Mouse (Mus musculus) hindbrain, embryonic 13.5 days (tissue): Measurements from ENCODE around the gene 2310033P09Rik. TPM values are rescaled to one million over a fixed set of nuclear protein-coding genes. Genes with fewer than 3 reads are reported as not detected.
A peak's percentile ranks its signal among the peaks of the same experiment; 100 is the strongest.

Experiments
- ATAC-seq: fragments of 200-750 bp; cut with Nextera tagmentation; 2 replicates; pipeline ENCODE4 v1.8.0; 2017; ENCODE audit warnings: moderate TSS enrichment; ENCODE audit not compliant: low FRiP score
- H3K27ac ChIP-seq: fragments of 300-500 bp; sonication (generic); 2 replicates; pipeline ENCODE4 v1.5.1; 2015; ENCODE audit warnings: inconsistent platforms, mild to moderate bottlenecking, moderate library complexity
- H3K27me3 ChIP-seq: fragments of 300-500 bp; sonication (generic); 2 replicates; pipeline ENCODE4 v1.6.1; 2015; ENCODE audit warnings: mild to moderate bottlenecking, inconsistent platforms
- H3K36me3 ChIP-seq: fragments of 300-500 bp; sonication (generic); 2 replicates; pipeline ENCODE4 v1.6.1; 2015; ENCODE audit warnings: mild to moderate bottlenecking, inconsistent platforms
- H3K4me1 ChIP-seq: fragments of 300-500 bp; sonication (generic); replicated peaks from 2 replicates; pipeline ENCODE4 v1.6.1; 2015; ENCODE audit warnings: inconsistent platforms
- H3K4me2 ChIP-seq: fragments of 300-500 bp; sonication (generic); 2 replicates; pipeline ENCODE4 v1.6.1; 2015; ENCODE audit warnings: inconsistent platforms, mild to moderate bottlenecking, moderate library complexity
- H3K4me3 ChIP-seq: fragments of 300-500 bp; sonication (generic); 2 replicates; pipeline ENCODE4 v1.5.1; 2015; ENCODE audit warnings: mild to moderate bottlenecking, inconsistent platforms
- H3K9ac ChIP-seq: fragments of 300-500 bp; sonication (generic); 2 replicates; pipeline ENCODE4 v1.6.1; 2015; ENCODE audit warnings: mild to moderate bottlenecking, inconsistent platforms
- H3K9me3 ChIP-seq: fragments of 300-500 bp; sonication (generic); 2 replicates; pipeline ENCODE4 v1.6.1; 2016; ENCODE audit warnings: inconsistent platforms
- WGBS: fragments of 180-500 bp; shearing (Covaris S2); methylation state at CpG from one replicate; pipeline ENCODE4 v1.1.7; 2015; 5-methylcytosine and 5-hydroxymethylcytosine counted together
- polyA plus RNA-seq: library from polyadenylated mRNA; unstranded; fragments of >200 nt; fragmentation: Nextera tagmentation; extraction: Ambion mirVana; gene quantifications from 2 replicates; pipeline ENCODE4 v1.2.1, GENCODE M21; 2015

Gene 2310033P09Rik
- polyA plus RNA-seq, 1 experiment from 2014 or later = 30.0 TPM

GRCm38 (mm10) chr11:59225167-59225566 is 17.0 kb downstream of the 2310033P09Rik start:
- H3K27me3 ChIP-seq = no peaks in the 10 kb centered on the region
- H3K27ac ChIP-seq = no peak overlapping the region
- 88% methylated on average over 2 of the region's 2 CpGs for WGBS
- no peak overlapping the region; the same call in 1 of the 2 replicates for H3K4me3 ChIP-seq
- peaks cover 6% of the 10 kb centered on the region; the same call in 1 of the 2 replicates for H3K36me3 ChIP-seq
- ATAC-seq = no peak
- 0 out of 2 replicates have a peak overlapping the region, but pooled peaks have one; percentile 3 for H3K9ac ChIP-seq
- H3K4me2 ChIP-seq = peak overlapping the region; percentile 95
- no peaks in the 10 kb centered on the region for H3K9me3 ChIP-seq
- peaks cover 67% of the 10 kb centered on the region for H3K4me1 ChIP-seq

- peaks cover 63% of the 10 kb centered on the region for H3K4me1 ChIP-seq
- ATAC-seq = no peak
Measured at GRCm38 (mm10) chr11:59226251-59226650, 18.1 kb downstream of the 2310033P09Rik start.

DNA sequence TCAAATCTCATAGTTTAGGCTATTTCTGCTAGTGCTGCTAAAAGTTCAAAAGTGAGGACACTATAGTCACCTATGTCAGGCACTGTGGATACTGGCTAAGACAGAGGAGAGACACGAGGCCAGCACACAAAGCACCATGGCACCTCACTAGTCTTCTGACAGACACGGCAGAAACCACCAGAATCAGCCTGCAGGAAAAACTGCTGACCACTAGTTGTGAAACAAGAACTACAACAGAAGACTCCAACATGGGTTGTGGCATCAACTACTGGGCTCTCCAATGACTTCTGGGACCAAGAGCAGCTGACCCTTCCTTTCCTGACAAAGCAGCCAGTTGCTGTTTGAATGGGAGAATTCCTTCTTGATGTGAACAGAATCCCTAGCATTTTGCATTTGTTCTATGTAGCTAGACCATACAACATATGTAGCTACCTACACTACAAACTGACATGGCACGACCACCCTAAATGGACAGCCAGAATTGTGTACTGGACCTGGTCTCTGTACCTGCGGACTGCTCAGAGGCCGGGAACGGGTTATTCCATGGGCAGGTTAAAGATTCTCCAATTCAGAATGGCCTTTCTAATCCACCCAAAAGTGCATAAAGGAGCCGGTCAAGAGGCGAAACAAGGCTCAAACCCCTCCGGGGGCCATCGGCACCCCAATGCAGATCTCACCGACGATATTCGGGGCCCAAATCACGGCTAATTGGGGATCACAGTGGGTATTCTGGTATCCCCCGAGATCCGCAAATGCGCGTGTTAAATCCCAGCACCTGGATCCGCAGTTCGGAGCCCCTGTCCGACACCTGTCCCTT is 18.9 kb downstream of the 2310033P09Rik start:
- no peaks in the 10 kb centered on the region for H3K27me3 ChIP-seq
- peak overlapping the region; percentile 95 for H3K4me2 ChIP-seq
- no peak for ATAC-seq
- 5% methylated on average over 21 of the region's 21 CpGs for WGBS
- H3K9me3 ChIP-seq = no peaks in the 10 kb centered on the region
- no peaks in the 10 kb centered on the region for H3K36me3 ChIP-seq
- H3K9ac ChIP-seq = peak overlapping the region; percentile 99
- peak overlapping the region; percentile 96 for H3K4me3 ChIP-seq
- H3K4me1 ChIP-seq = peaks cover 56% of the 10 kb centered on the region
- H3K27ac ChIP-seq = peak overlapping the region; percentile 97

More at GRCm38 (mm10) chr11:59226251-59226650, 18.1 kb downstream of the 2310033P09Rik start:
- 59% methylated on average over 3 of the region's 3 CpGs for WGBS
- Histone ChIP-seq H3K9ac (peak overlapping the region; percentile 99), H3K9me3 (no peaks in the 10 kb centered on the region), H3K4me3 (peak overlapping the region; percentile 96), H3K27me3 (no peaks in the 10 kb centered on the region), H3K27ac (no peak overlapping the region), H3K36me3 (no peaks in the 10 kb centered on the region), H3K4me2 (peak overlapping the region; percentile 95)

- Histone ChIP-seq H3K4me2 (peak overlapping the region; percentile 95), H3K4me1 (peaks cover 51% of the 10 kb centered on the region), H3K36me3 (no peaks in the 10 kb centered on the region), H3K27me3 (no peaks in the 10 kb centered on the region), H3K4me3 (peak overlapping the region; percentile 96), H3K9ac (peak overlapping the region; percentile 99), H3K27ac (peak overlapping the region; percentile 97), H3K9me3 (no peaks in the 10 kb centered on the region)
- under 1% methylated on average over 50 of the region's 51 CpGs for WGBS
- peak; percentile 86 for ATAC-seq
Measured at GRCm38 (mm10) chr11:59227604-59228121, 19.5 kb downstream of the 2310033P09Rik start.

DNA sequence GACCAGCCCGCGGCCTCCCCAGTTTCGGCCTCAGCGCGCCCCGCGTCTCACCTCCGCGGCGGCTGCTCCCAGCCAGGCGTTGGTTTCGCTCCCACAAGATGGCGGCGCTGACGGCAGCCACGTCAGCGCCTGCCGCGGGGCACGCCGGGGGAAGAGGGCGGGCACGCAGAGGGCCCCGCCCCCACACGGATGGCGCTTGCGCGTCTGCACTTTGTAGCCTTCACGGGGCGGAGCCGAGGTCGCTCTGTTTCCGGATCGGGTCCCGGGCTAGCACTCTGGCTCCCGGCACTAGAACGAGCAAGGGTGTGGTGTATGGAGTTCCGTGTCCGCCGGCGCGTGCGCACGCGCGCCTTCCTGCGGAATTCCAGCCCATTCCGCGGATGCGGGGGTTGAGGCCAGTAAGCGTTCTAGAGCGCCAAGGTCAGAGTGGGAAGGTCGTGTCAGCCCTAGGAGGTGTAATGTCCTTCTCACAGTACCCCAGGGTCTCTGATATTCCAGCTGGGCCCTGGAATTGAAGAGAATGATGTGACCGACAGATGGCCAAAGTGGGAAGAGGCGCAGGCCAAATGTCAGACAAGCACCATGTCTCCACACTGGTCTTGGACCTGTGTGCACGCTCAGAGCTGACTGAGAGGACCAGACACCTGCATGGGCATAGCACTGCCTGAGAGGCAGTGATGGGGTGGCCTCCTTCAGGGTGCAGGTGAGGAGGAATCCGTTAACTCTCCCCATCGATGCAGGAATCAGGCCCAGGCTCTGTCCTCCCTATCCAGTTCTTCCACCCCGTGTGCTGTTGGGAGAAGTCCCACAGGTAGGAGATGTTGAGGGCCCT is 20.2 kb downstream of the 2310033P09Rik start, which contains the start of gene Arf1:
Gene Arf1, minus strand, starts transcription at position 149 of the 832 bp plus-strand sequence.
- no peaks in the 10 kb centered on the region for H3K36me3 ChIP-seq
- peaks cover 46% of the 10 kb centered on the region for H3K4me1 ChIP-seq
- H3K27ac ChIP-seq = peak within 1 kb of the TSS; percentile 97
- no peaks in the 10 kb centered on the region for H3K27me3 ChIP-seq
- H3K9ac ChIP-seq = peak within 1 kb of the TSS; percentile 99
- ATAC-seq = peak; percentile 94
- H3K4me3 ChIP-seq = peak within 1 kb of the TSS; percentile 96
- no peaks in the 10 kb centered on the region for H3K9me3 ChIP-seq
- peak within 1 kb of the TSS; percentile 95 for H3K4me2 ChIP-seq
- WGBS = 6% methylated on average over 59 of the region's 59 CpGs

GRCm38 (mm10) chr11:59230144-59230760 is 22.1 kb downstream of the 2310033P09Rik start:
- H3K4me1 ChIP-seq = peaks cover 28% of the 10 kb centered on the region
- 21% methylated on average over 7 of the region's 7 CpGs for WGBS
- no peaks in the 10 kb centered on the region for H3K9me3 ChIP-seq
- H3K9ac ChIP-seq = no peak overlapping the region
- 0 out of 2 replicates have a peak, but pooled peaks cover 2% of the 10 kb centered on the region for H3K27me3 ChIP-seq
- ATAC-seq = no peak
- no peak overlapping the region for H3K4me3 ChIP-seq
- no peak overlapping the region for H3K27ac ChIP-seq
- no peak overlapping the region for H3K4me2 ChIP-seq
- H3K36me3 ChIP-seq = no peaks in the 10 kb centered on the region

DNA sequence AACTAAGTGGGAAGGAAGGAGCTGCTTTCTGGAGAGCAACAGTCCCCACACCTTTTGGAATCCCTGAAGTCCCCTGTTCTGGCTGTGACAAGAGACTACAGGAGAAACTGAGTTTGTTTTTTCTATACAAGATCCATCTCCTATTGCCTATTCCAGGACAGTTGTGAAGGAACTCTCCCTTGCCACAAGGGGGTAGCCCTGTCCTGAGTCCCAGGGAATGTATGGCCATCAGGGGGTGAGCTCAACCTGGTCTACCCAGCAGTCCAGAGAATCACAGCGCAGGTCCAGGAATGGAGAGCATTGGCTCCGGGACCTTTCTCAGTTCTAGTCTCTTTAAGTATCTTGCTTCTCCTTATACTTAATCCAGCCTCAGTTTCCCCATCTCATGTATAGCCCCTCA is 24.7 kb downstream of the 2310033P09Rik start:
- Histone ChIP-seq H3K9ac (no peak overlapping the region), H3K4me2 (no peak overlapping the region), H3K27me3 (0 out of 2 replicates have a peak, but pooled peaks cover 7% of the 10 kb centered on the region), H3K27ac (no peak overlapping the region), H3K4me3 (no peak overlapping the region), H3K36me3 (no peaks in the 10 kb centered on the region), H3K9me3 (no peaks in the 10 kb centered on the region), H3K4me1 (peaks cover 7% of the 10 kb centered on the region)
- ATAC-seq = no peak
- WGBS = 63% methylated on average over 2 of the region's 2 CpGs

DNA sequence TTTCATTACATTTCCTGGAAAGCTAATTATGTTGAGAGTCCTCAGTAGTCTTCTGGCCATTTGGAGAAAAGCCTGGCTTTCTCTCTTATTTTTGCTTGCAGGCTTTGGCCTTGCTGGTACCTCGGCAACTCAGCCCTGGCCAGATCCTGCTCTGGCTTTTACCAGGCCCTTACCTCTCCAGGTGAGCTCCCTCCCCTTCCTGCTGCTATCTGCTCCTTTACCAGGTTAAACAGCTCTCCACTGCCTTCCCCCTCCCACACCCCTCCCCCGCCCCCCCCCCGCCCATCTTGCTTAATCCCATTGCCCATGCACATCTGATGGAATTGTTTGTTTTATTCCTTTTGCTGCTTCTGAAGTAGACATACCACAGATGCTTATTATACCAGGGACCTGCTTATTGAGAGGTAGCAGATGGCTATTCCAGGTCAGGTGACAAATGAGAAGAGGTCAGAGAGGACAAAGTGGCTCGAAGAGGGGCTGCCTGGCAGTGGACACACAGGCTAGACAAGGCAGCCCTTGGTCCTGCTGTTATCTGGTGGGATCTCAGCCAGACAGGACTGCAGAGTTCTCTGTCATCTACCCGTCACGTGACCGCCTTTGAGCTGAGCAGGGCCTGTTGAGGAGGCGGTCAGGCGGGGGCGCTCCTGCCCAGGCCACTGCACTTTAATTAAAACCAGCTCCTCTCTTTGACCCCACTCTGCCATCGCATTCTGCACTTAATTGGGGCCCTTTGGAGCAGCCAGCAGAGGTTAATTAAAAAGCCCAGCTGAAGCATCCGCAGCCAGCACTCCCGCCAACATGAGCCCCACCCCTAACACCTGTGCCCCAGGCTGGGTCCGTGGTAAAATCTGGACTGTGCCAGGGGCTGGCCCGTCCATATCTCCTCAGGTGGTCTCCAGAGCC is 30.7 kb downstream of the 2310033P09Rik start:
- Histone ChIP-seq H3K4me3 (no peak overlapping the region), H3K9ac (peak overlapping the region; percentile 46; the same call in 1 of the 2 replicates), H3K4me2 (peak overlapping the region; percentile 16; the same call in 1 of the 2 replicates), H3K9me3 (no peaks in the 10 kb centered on the region), H3K27me3 (peaks cover 48% of the 10 kb centered on the region), H3K36me3 (no peaks in the 10 kb centered on the region), H3K4me1 (peaks cover 12% of the 10 kb centered on the region), H3K27ac (no peak overlapping the region)
- peak; percentile 87 for ATAC-seq
- 4% methylated on average over 13 of the region's 15 CpGs for WGBS

DNA sequence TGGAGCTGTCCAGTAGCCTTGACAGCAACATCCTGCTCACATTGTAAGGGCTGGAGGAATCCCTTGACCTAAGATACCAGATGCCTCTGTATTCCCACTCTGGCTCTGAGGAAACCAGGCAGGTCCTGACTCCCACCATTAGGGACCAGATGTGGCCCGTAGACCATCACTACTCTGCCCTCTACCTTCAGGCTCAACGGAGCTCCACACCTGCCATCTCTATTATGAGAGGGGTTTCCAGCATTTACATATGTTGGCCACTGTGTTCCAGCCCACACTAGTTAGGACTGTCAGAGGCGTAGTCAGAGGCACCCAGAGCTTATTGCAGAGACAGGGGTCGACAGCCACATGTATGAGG is 31.3 kb downstream of the 2310033P09Rik start:
- Histone ChIP-seq H3K9ac (peak overlapping the region; percentile 46; the same call in 1 of the 2 replicates), H3K27ac (no peak overlapping the region), H3K9me3 (no peaks in the 10 kb centered on the region), H3K4me3 (no peak overlapping the region), H3K4me2 (peak overlapping the region; percentile 16; the same call in 1 of the 2 replicates), H3K4me1 (peaks cover 12% of the 10 kb centered on the region), H3K27me3 (peaks cover 54% of the 10 kb centered on the region), H3K36me3 (no peaks in the 10 kb centered on the region)
- 63% methylated on average over 4 of the region's 4 CpGs for WGBS
- ATAC-seq = peak; percentile 34; the same call in 1 of the 2 replicates

DNA sequence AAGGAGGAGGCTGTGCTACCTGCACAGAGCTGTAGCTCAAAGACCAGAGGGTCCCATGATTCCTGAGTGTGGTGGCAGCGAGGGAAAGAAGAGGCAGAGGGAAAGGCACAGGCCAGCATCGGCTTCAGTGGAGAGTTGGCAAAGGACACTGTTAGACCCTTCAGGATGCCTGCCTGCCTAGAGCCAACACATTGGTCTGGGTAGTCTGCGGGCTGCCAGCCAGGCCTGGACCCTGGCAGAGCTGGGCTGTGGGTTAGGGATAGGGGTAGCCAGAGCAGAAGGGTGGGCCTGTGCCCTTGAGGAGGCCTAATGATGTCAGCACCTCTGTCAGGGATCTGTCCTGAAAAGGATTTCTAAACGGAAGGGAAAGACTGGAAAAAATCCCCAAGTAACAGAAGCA is 31.7 kb downstream of the 2310033P09Rik start:
- Histone ChIP-seq H3K4me2 (no peak overlapping the region), H3K4me3 (no peak overlapping the region), H3K9me3 (no peaks in the 10 kb centered on the region), H3K27me3 (peaks cover 54% of the 10 kb centered on the region), H3K4me1 (peaks cover 12% of the 10 kb centered on the region), H3K36me3 (no peaks in the 10 kb centered on the region), H3K9ac (no peak overlapping the region), H3K27ac (no peak overlapping the region)
- 85% methylated on average over 4 of the region's 4 CpGs for WGBS
- ATAC-seq = no peak

DNA sequence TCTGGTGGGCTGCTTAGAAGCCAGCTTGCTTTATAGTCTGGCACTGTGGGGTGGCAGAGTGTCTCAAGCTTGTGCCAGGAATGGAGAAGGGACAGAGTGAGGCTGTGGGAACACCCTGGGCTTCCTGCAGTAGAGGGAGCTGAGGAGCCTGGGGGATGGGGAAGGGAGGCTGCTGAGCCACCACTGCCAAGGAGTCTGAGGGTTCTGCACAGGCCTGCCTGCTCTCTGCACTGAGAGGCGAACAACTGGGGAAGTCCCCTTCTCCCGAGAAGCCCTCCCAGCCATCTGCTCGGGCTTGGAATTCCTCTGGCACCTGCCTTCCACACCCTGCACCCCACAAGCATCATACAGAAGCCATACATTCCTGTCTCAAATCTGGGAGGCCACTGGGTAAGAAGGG is 33.7 kb downstream of the 2310033P09Rik start:
- no peaks in the 10 kb centered on the region for H3K36me3 ChIP-seq
- H3K9ac ChIP-seq = no peak overlapping the region
- H3K27ac ChIP-seq = no peak overlapping the region
- 41% methylated on average over 3 of the region's 3 CpGs for WGBS
- peaks cover 47% of the 10 kb centered on the region for H3K27me3 ChIP-seq
- no peak overlapping the region for H3K4me3 ChIP-seq
- peaks cover 12% of the 10 kb centered on the region for H3K4me1 ChIP-seq
- H3K9me3 ChIP-seq = no peaks in the 10 kb centered on the region
- ATAC-seq = no peak
- H3K4me2 ChIP-seq = no peak overlapping the region
